Mouse (Mus musculus) liver, postnatal 0 days (tissue): ENCODE measurements around the gene Gm8024. TPM values are rescaled to one million over a fixed set of nuclear protein-coding genes. Genes with fewer than 3 reads are reported as not detected.
A peak's percentile ranks its signal among the peaks of the same experiment; 100 is the strongest.
"Not testable (repeated sequence)": the region's sequence is repeated elsewhere in the genome, so short reads cannot be mapped to it uniquely, and the experiment has no call there.

Source experiments
- ATAC-seq: fragments of 200-750 bp; cut with Nextera tagmentation; 2 replicates; pipeline ENCODE4 v1.8.0; 2017; ENCODE audit warnings: mild to moderate bottlenecking, moderate library complexity
- DNase-seq: peaks from one replicate; pipeline ENCODE4 v3.0.0-alpha.2; 2016
- H3K27ac ChIP-seq: fragments of 300-500 bp; sonication (generic); 2 replicates; pipeline ENCODE4 v1.5.1; 2014; ENCODE audit warnings: antibody characterized with exemption, moderate library complexity, mild to moderate bottlenecking, low read depth
- H3K27me3 ChIP-seq: fragments of 300-500 bp; sonication (generic); 2 replicates; pipeline ENCODE4 v1.6.1; 2014; ENCODE audit warnings: low read length, control low read depth, mixed read lengths; ENCODE audit not compliant: insufficient read depth
- H3K36me3 ChIP-seq: fragments of 300-500 bp; sonication (generic); replicated peaks from 2 replicates; pipeline ENCODE4 v1.6.1; 2014; ENCODE audit warnings: mild to moderate bottlenecking, control low read depth, low read length, moderate library complexity, mixed read lengths; ENCODE audit not compliant: insufficient read depth
- H3K4me1 ChIP-seq: fragments of 300-500 bp; sonication (generic); 2 replicates; pipeline ENCODE4 v1.6.1; 2014; ENCODE audit warnings: antibody characterized with exemption, mild to moderate bottlenecking, control low read depth; ENCODE audit not compliant: insufficient read depth
- H3K4me2 ChIP-seq: fragments of 300-500 bp; sonication (generic); 2 replicates; pipeline ENCODE4 v1.6.1; 2014; ENCODE audit warnings: low read depth, mild to moderate bottlenecking, low read length, moderate library complexity, mixed read lengths
- H3K4me3 ChIP-seq: fragments of 300-500 bp; sonication (generic); 2 replicates; pipeline ENCODE4 v1.5.1; 2014; ENCODE audit warnings: low read depth, low read length
- H3K9ac ChIP-seq: fragments of 300-500 bp; sonication (generic); replicated peaks from 2 replicates; pipeline ENCODE4 v1.6.1; 2014; ENCODE audit warnings: mild to moderate bottlenecking, moderate library complexity
- H3K9me3 ChIP-seq: fragments of 300-500 bp; sonication (generic); 2 replicates; pipeline ENCODE4 v1.6.1; 2016; ENCODE audit warnings: mild to moderate bottlenecking, control low read depth, low read length, mixed read lengths
- WGBS: fragments of 180-500 bp; shearing (Covaris S2); extraction: QIAGEN DNeasy Blood & Tissue Kit; methylation state at CpG from one replicate; pipeline ENCODE4 v1.1.7; 2014; ENCODE audit not compliant: insufficient replicate concordance; 5-methylcytosine and 5-hydroxymethylcytosine counted together
- polyA plus RNA-seq: library from polyadenylated mRNA; unstranded; fragments of >200 nt; fragmentation: Nextera tagmentation; extraction: Ambion mirVana; gene quantifications from 2 replicates; pipeline ENCODE4 v1.2.1, GENCODE M21; 2015

Gm8024 gene
- not detected in 2 replicates for polyA plus RNA-seq

- H3K9ac ChIP-seq, H3K27me3 ChIP-seq, H3K27ac ChIP-seq, H3K4me2 ChIP-seq, DNase-seq, H3K4me3 ChIP-seq, ATAC-seq, H3K4me1 ChIP-seq, H3K9me3 ChIP-seq, H3K36me3 ChIP-seq: not testable (repeated sequence)
- 90% methylated on average over 1 of the region's 3 CpGs for WGBS
These were observed at the start of gene Gm8024 for GRCm38 (mm10) chr14:42524182-42524581. TSS of gene Gm8024 (minus strand) at chr14:42524282.

GRCm38 (mm10) chr14:42543170-42543701, 19.2 kb upstream of the Gm8024 start:
- H3K9me3 ChIP-seq, H3K4me1 ChIP-seq, H3K27ac ChIP-seq, H3K4me3 ChIP-seq, H3K27me3 ChIP-seq, H3K36me3 ChIP-seq, H3K4me2 ChIP-seq, ATAC-seq, H3K9ac ChIP-seq: not testable (repeated sequence)
- DNase-seq: peak; percentile 7
- 14% methylated on average over 23 of the region's 31 CpGs for WGBS

GRCm38 (mm10) chr14:42542316-42543169, 18.5 kb upstream of the Gm8024 start:
- not testable (repeated sequence) for DNase-seq, H3K4me2 ChIP-seq, H3K4me1 ChIP-seq, H3K9ac ChIP-seq, H3K9me3 ChIP-seq, H3K36me3 ChIP-seq, H3K27ac ChIP-seq, ATAC-seq, H3K4me3 ChIP-seq, H3K27me3 ChIP-seq
- WGBS: 25% methylated on average over 12 of the region's 29 CpGs

DNA sequence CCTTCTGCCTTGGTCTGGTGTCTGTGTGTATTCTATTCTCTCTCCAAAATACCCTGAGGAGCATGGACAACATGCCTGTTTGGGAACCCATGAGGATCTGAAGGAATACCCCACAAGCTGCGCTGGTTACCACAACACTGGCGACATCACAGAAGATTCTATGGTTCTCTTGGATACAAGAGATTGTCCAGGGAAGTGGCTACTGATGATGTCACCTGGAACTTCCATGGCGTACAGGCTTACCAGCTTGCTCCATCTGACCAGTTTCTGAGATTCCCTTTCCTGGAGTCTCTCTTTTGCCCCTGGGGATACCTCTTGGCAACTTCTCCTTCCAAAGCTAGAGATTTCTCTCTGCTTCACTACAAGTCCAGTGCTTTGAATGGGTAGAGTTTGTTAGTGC, 21.8 kb downstream of the Gm8024 start, which contains the start of gene Gm8020:
Gm8020 (minus strand) TSS at position 101 of the 400 bp plus-strand sequence.
- WGBS: no CpG with 5 or more reads among the region's 3 CpGs
- not testable (repeated sequence) for H3K9me3 ChIP-seq, H3K27ac ChIP-seq, H3K36me3 ChIP-seq, H3K27me3 ChIP-seq, ATAC-seq, H3K9ac ChIP-seq, H3K4me1 ChIP-seq, H3K4me2 ChIP-seq, H3K4me3 ChIP-seq, DNase-seq

Other genes starting within 250 kb of the Gm8024 start
- gene Gm9611, start 226.9 kb downstream of the Gm8024 start, polyA plus RNA-seq: not detected in 2 replicates
- not detected in 2 replicates for gene Gm7995, start 214.1 kb downstream of the Gm8024 start, polyA plus RNA-seq
- not detected in 2 replicates for gene Gm8005, start 84.6 kb downstream of the Gm8024 start, polyA plus RNA-seq
- not detected in 2 replicates for gene Gm8011, start 60.4 kb downstream of the Gm8024 start, polyA plus RNA-seq
- not detected in 2 replicates for gene Gm8020, start 21.9 kb downstream of the Gm8024 start, polyA plus RNA-seq
- not detected in 2 replicates for gene Gm17124, start 75.6 kb upstream of the Gm8024 start, polyA plus RNA-seq
- gene Gm3633, start 117.6 kb upstream of the Gm8024 start, polyA plus RNA-seq: not detected in 2 replicates
- not detected in 2 replicates for gene Gm10378, start 131.7 kb upstream of the Gm8024 start, polyA plus RNA-seq
- gene Gm3015, start 244.5 kb upstream of the Gm8024 start, polyA plus RNA-seq: not detected in 2 replicates